Mouse (Mus musculus) ES-E14 (cell line): Measurements from ENCODE around the gene Col23a1. TPM values are rescaled to one million over a fixed set of nuclear protein-coding genes. Genes with fewer than 3 reads are reported as not detected.

Source experiments
- DNase-seq: peaks from one replicate; pipeline ENCODE4 v3.0.0-alpha.2; 2013; ENCODE audit warnings: low read depth, low spot score
- H3K27ac ChIP-seq: 2 replicates; pipeline ENCODE4 v1.5.1; 2012; ENCODE audit warnings: low read depth, mild to moderate bottlenecking, low read length, moderate library complexity, mixed read lengths; ENCODE audit not compliant: poor library complexity, insufficient read depth, severe bottlenecking
- H3K36me3 ChIP-seq: 2 replicates; pipeline ENCODE4 v1.6.1; 2012; ENCODE audit warnings: mild to moderate bottlenecking, low read length, moderate library complexity, mixed read lengths; ENCODE audit not compliant: control insufficient read depth, poor library complexity, insufficient read depth, severe bottlenecking
- H3K4me1 ChIP-seq, 2 experiments: fragments of 150-350 bp in 1 of 2; sonication (generic) in 1 of 2; 2 replicates each; pipeline ENCODE4 v1.6.1; 2012; ENCODE audit warnings: low read length in 2 of 2, mild to moderate bottlenecking in 1 of 2, mixed read lengths in 1 of 2; ENCODE audit not compliant: control insufficient read depth in 2 of 2, insufficient read depth in 2 of 2, poor library complexity in 1 of 2
- H3K4me3 ChIP-seq, 2 experiments: fragments of 150-350 bp in 1 of 2; sonication (generic) in 1 of 2; 2 replicates each; pipeline ENCODE4 v1.5.1; 2012; ENCODE audit warnings: low read length in 2 of 2, low read depth in 1 of 2, mild to moderate bottlenecking in 1 of 2, mixed read lengths in 1 of 2; ENCODE audit not compliant: insufficient read depth in 1 of 2, poor library complexity in 1 of 2, severe bottlenecking in 1 of 2
- H3K9ac ChIP-seq: 2 replicates; pipeline ENCODE4 v1.6.1; 2012; ENCODE audit warnings: low read depth, mild to moderate bottlenecking, low read length, mixed read lengths; ENCODE audit not compliant: poor library complexity, insufficient read depth, severe bottlenecking
- H3K9me3 ChIP-seq: fragments of 150-350 bp; sonication (generic); 2 replicates; pipeline ENCODE4 v1.6.1; 2012; ENCODE audit warnings: low read depth, mild to moderate bottlenecking, low read length; ENCODE audit not compliant: control insufficient read depth, insufficient read depth
- CHD2 ChIP-seq: IDR thresholded peaks from 2 replicates; pipeline ENCODE4 v1.6.1; 2014; ENCODE audit warnings: mild to moderate bottlenecking, low read depth, low read length, inconsistent platforms
- HCFC1 ChIP-seq: IDR thresholded peaks from 2 replicates; pipeline ENCODE4 v1.6.1; 2012; ENCODE audit warnings: low read length, inconsistent platforms, borderline replicate concordance; ENCODE audit not compliant: insufficient read depth
- MAFK ChIP-seq: IDR thresholded peaks from 2 replicates; pipeline ENCODE4 v1.6.1; 2014; ENCODE audit warnings: mild to moderate bottlenecking, low read depth, low read length, inconsistent platforms; ENCODE audit not compliant: insufficient read depth
- ZC3H11A ChIP-seq: IDR thresholded peaks from 2 replicates; pipeline ENCODE4 v1.6.1; 2012; ENCODE audit warnings: low read depth, mild to moderate bottlenecking, inconsistent platforms, low read length, borderline replicate concordance
- ZNF384 ChIP-seq: IDR thresholded peaks from 2 replicates; pipeline ENCODE4 v1.6.1; 2012; ENCODE audit warnings: low read depth, low read length, inconsistent platforms
- in situ Hi-C, 2 experiments: fragments of 600-800 bp; cut with MboI; formaldehyde crosslinking; loops; one replicate each; pipeline ENCODE4 v1.15.1; 2025; ENCODE audit warnings: low sequenced_read_pairs in 2 of 2, inconsistent platforms in 1 of 2; ENCODE audit not compliant: unreplicated experiment in 2 of 2
- total RNA-seq: library from RNA; depleted of rRNA; stranded (reverse); fragments of 300-350 nt; gene quantifications from 2 replicates; pipeline ENCODE4 v1.2.3, GENCODE M21; 2012

The Col23a1 gene
- total RNA-seq, 1 experiment = 0.40 TPM

DNA sequence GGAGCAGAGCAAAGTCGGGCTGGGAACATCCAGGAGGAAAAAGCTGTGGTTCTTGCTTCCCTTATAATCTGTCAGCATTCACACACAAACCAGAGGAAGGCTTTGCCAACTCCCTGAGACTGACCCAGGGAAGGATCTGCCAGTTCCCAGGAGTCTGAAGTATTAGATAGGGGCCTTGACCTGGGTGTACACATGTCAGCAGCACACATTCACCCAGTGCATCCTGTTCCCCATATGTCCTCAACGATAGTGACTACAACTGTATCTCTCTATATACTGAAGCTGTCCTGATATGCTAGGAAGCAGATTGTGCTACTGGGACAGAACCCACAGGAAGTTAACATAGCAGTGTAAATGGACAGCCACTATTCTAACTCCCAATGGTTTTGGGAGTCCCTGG is 114.2 kb downstream of the Col23a1 start:
- Histone ChIP-seq H3K9me3 (no peaks in the 10 kb centered on the region), H3K9ac (no peak overlapping the region), H3K4me1 (no peaks in the 10 kb centered on the region), H3K4me3 (no peak overlapping the region), H3K27ac (no peak overlapping the region), H3K36me3 (no peaks in the 10 kb centered on the region)
- in situ Hi-C loops = no loop called here
- no peak for DNase-seq
- TF ChIP-seq ZNF384 (no peak), ZC3H11A (no peak), HCFC1 (no peak), MAFK (no peak)

DNA sequence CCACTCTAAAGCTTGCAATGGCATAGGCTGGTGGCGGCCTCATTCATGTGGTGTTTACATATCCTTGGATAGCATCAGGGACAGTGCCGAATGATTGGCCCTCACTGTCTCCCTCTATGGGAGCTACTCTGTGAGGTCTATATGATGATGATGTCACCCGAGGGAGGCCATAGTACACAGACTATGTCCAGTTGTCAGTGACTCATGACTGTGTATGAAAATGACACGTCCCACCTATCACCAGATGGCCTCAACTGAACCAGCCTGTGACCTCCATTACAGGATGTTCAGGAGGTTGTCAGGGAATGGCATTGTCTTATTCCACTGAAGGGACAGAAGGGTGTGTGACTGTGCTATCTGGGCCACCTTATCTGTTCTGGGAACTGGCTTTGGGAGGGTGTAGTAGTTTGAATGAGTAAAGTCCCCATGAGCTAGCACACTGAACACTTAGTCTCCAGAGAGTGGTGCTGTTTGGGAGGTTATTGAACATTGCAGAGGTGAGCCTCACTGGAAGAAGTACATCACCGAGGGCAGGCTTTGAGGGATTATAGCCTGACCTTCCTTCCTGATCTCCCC is 115.2 kb downstream of the Col23a1 start:
- in situ Hi-C loops = no loop called here
- DNase-seq = no peak
- no peaks in the 10 kb centered on the region for H3K9me3 ChIP-seq
- no peak overlapping the region for H3K4me3 ChIP-seq
- TF ChIP-seq ZC3H11A (no peak), ZNF384 (no peak), HCFC1 (no peak), MAFK (no peak), CHD2 (no peak)
- H3K36me3 ChIP-seq = no peaks in the 10 kb centered on the region
- no peak overlapping the region for H3K27ac ChIP-seq
- H3K4me1 ChIP-seq = no peaks in the 10 kb centered on the region
- no peak overlapping the region for H3K9ac ChIP-seq

DNA sequence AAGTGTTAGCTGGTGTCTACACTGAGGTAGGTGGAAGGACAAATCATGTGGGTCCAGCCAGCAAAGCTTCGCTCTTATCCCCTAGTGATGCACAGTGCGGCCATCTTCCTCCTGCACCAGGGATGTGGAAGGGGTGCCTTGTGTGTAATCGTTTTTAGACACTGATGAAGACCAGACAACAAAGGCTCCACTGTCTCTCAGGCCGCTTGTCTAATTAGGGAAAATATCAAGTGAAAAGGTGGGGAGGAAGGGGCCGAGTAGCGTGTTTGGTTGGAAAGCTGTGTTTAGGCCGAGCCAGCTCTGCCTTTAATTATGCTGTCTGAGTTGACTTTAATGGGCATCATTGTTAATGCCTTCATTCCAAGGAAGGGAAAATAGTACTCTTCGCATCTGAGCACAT is 116.8 kb downstream of the Col23a1 start:
- no peak for DNase-seq
- Histone ChIP-seq H3K9me3 (no peaks in the 10 kb centered on the region), H3K4me1 (no peaks in the 10 kb centered on the region), H3K4me3 (no peak overlapping the region), H3K27ac (no peak overlapping the region), H3K36me3 (no peaks in the 10 kb centered on the region), H3K9ac (no peak overlapping the region)
- no peak for TF ChIP-seq CHD2
- no peak for TF ChIP-seq MAFK
- TF ChIP-seq HCFC1 = no peak
- no peak for TF ChIP-seq ZNF384
- TF ChIP-seq ZC3H11A = no peak
- in situ Hi-C loops = no loop called here

DNA sequence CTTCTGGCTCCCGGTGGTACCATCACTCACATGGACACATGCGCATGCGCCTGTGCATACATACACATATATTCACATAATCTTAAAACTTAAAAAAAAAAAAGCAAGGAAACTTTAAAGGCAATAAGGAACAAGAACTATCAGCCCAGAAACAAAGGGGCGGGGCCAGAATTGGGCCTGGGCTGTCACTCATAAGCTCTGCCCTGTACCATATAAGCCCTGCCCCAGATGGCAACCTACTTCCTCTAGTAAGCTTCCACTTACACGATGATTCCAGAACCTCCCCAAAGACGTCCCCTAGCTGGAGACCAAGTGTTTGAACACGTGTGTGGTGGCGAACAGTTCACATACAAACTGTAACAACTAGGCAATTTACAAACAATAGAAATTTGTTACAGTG is 117.6 kb downstream of the Col23a1 start:
- in situ Hi-C loops = no loop called here
- no peaks in the 10 kb centered on the region for H3K4me1 ChIP-seq
- DNase-seq = no peak
- no peaks in the 10 kb centered on the region for H3K9me3 ChIP-seq
- H3K27ac ChIP-seq = no peak overlapping the region; the same call in 1 of the 2 replicates
- no peaks in the 10 kb centered on the region for H3K36me3 ChIP-seq
- H3K4me3 ChIP-seq = no peak overlapping the region
- TF ChIP-seq CHD2 (no peak), ZC3H11A (no peak), ZNF384 (no peak), HCFC1 (no peak), MAFK (no peak)
- no peak overlapping the region for H3K9ac ChIP-seq

DNA sequence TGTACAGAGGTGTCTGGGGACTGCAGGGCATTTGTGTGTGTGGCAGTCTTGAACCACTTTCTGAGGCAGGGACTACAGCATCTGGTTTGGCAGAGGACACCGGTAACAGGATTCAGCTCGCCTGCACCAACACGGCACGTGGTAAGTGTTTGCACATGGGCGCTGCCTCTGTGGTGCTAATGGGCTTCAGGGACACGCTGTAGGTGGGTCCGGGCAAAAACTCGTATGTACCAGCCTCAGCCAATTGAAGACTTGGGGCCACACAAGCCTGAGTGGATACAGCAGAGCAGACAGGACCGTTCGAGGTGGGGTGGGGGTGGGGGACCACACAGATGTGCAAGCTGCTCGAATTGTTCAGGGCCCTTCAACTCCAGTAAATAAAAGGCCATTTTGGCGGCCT is 121.1 kb downstream of the Col23a1 start:
- H3K9ac ChIP-seq = no peak overlapping the region
- no peak for DNase-seq
- TF ChIP-seq HCFC1 (no peak), ZNF384 (no peak), ZC3H11A (no peak), CHD2 (no peak), MAFK (no peak)

More for the DNA sequence above, 121.1 kb downstream of the Col23a1 start:
- no peaks in the 10 kb centered on the region for H3K36me3 ChIP-seq
- H3K4me1 ChIP-seq = no peaks in the 10 kb centered on the region
- H3K27ac ChIP-seq = no peak overlapping the region
- in situ Hi-C loops = no loop called here
- H3K4me3 ChIP-seq = no peak overlapping the region
- H3K9me3 ChIP-seq = no peaks in the 10 kb centered on the region
